Mouse (Mus musculus): ENCODE measurements around the gene Map3k9. TPM values are rescaled to one million over a fixed set of nuclear protein-coding genes. Genes with fewer than 3 reads are reported as not detected.

Map3k9 gene
- 43.9 and 61.8 TPM in 2 replicates for total RNA-seq (2023)

GRCm38 (mm10) chr12:81781105-81781909 is at the start of gene Map3k9:
Gene Map3k9, minus strand, starts transcription at chr12:81781175.

Other genes starting within 250 kb of the Map3k9 start
- 3.5 and 6.5 TPM in 2 replicates for gene Gm20498, start 248.3 kb downstream of the Map3k9 start, total RNA-seq (2023)
- gene Synj2bp, start 248.3 kb downstream of the Map3k9 start, total RNA-seq (2023), result 7.5 and 10.9 TPM in 2 replicates
- gene Adam21, start 212.7 kb downstream of the Map3k9 start, total RNA-seq (2023), result not detected in 2 replicates
- gene Med6, start 186.2 kb downstream of the Map3k9 start, total RNA-seq (2023), result 40.7 and 54.1 TPM in 2 replicates
- not detected in 2 replicates for gene Ttc9, start 149.9 kb downstream of the Map3k9 start, total RNA-seq (2023)
- 64.4 and 97.0 TPM in 2 replicates for gene Pcnx, start 78.8 kb upstream of the Map3k9 start, total RNA-seq (2023)

Data from neutrophil, adult 65 days (primary cell).